Mouse (Mus musculus): ENCODE measurements around the gene Cxcr4. TPM values are rescaled to one million over a fixed set of nuclear protein-coding genes. Genes with fewer than 3 reads are reported as not detected.

Cxcr4 gene
- polyA plus RNA-seq, 1 experiment = 262 TPM

GRCm38 (mm10) chr1:128552545-128552944 lies 39.5 kb downstream of the Cxcr4 start:
- no peak overlapping the region for H3K27ac ChIP-seq (ENCODE audit: insufficient read depth, low read depth, low read length)
- no peak for TF ChIP-seq CTCF (IDR thresholded peaks at IDR 0.05; ENCODE audit: low read depth, low read length)
- TF ChIP-seq POLR2A (IDR thresholded peaks at IDR 0.05; ENCODE audit: borderline replicate concordance, low read depth, low read length) = no peak
- peaks cover 15% of the 10 kb centered on the region for H3K4me1 ChIP-seq (ENCODE audit: control insufficient read depth, insufficient read depth, low read length)
- H3K4me3 ChIP-seq (ENCODE audit: insufficient read depth, low read length) = no peak overlapping the region

GRCm38 (mm10) chr1:128551743-128552397 lies 40.2 kb downstream of the Cxcr4 start:
- H3K4me3 ChIP-seq (ENCODE audit: insufficient read depth, low read length) = no peak overlapping the region
- no peak for TF ChIP-seq CTCF (IDR thresholded peaks at IDR 0.05; ENCODE audit: low read depth, low read length)
- TF ChIP-seq POLR2A (IDR thresholded peaks at IDR 0.05; ENCODE audit: borderline replicate concordance, low read depth, low read length) = no peak
- peaks cover 18% of the 10 kb centered on the region for H3K4me1 ChIP-seq (ENCODE audit: control insufficient read depth, insufficient read depth, low read length)
- no peak overlapping the region for H3K27ac ChIP-seq (ENCODE audit: insufficient read depth, low read depth, low read length)

GRCm38 (mm10) chr1:128549442-128549841 lies 42.7 kb downstream of the Cxcr4 start:
- Histone ChIP-seq H3K4me1 (ENCODE audit: control insufficient read depth, insufficient read depth, low read length) (peaks cover 18% of the 10 kb centered on the region), H3K27ac (ENCODE audit: insufficient read depth, low read depth, low read length) (no peak overlapping the region), H3K4me3 (ENCODE audit: insufficient read depth, low read length) (no peak overlapping the region)
- TF ChIP-seq POLR2A (IDR thresholded peaks at IDR 0.05; ENCODE audit: borderline replicate concordance, low read depth, low read length) (no peak), CTCF (IDR thresholded peaks at IDR 0.05; ENCODE audit: low read depth, low read length) (no peak)

DNA sequence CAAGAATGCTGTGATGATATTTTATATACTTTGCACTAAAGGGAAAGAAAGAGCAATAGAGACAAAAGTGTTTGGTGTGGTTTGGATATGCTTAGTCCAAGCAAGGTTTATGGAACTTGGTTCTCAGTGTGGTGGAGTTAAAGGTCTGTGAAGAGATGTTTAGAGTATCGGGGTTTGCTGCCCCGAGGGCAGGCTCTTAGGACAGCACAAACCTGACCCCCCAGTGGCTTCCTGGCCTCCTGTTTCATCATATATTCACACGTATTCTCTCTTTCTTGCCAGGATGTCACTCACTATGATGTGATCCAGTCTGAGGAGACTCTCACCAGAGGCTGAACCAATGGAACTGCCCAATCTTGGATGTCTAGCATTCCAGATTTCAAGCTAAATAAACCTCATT lies 43.1 kb downstream of the Cxcr4 start:
- no peak overlapping the region for H3K4me3 ChIP-seq (ENCODE audit: insufficient read depth, low read length)
- H3K27ac ChIP-seq (ENCODE audit: insufficient read depth, low read depth, low read length) = no peak overlapping the region
- peaks cover 18% of the 10 kb centered on the region for H3K4me1 ChIP-seq (ENCODE audit: control insufficient read depth, insufficient read depth, low read length)
- TF ChIP-seq POLR2A (IDR thresholded peaks at IDR 0.05; ENCODE audit: borderline replicate concordance, low read depth, low read length) = no peak

- TF ChIP-seq CTCF (IDR thresholded peaks at IDR 0.05; ENCODE audit: low read depth, low read length) = no peak
- no peak for TF ChIP-seq POLR2A (IDR thresholded peaks at IDR 0.05; ENCODE audit: borderline replicate concordance, low read depth, low read length)
- no peak overlapping the region for H3K27ac ChIP-seq (ENCODE audit: insufficient read depth, low read depth, low read length)
- no peak overlapping the region for H3K4me3 ChIP-seq (ENCODE audit: insufficient read depth, low read length)
- peaks cover 18% of the 10 kb centered on the region for H3K4me1 ChIP-seq (ENCODE audit: control insufficient read depth, insufficient read depth, low read length)
These were observed 43.7 kb downstream of the Cxcr4 start for GRCm38 (mm10) chr1:128548220-128548998.

- H3K4me1 ChIP-seq (ENCODE audit: control insufficient read depth, insufficient read depth, low read length) = peaks cover 18% of the 10 kb centered on the region
- no peak overlapping the region for H3K27ac ChIP-seq (ENCODE audit: insufficient read depth, low read depth, low read length)
- TF ChIP-seq CTCF (IDR thresholded peaks at IDR 0.05; ENCODE audit: low read depth, low read length) = no peak
- no peak for TF ChIP-seq POLR2A (IDR thresholded peaks at IDR 0.05; ENCODE audit: borderline replicate concordance, low read depth, low read length)
- no peak overlapping the region for H3K4me3 ChIP-seq (ENCODE audit: insufficient read depth, low read length)
These were observed 46.4 kb downstream of the Cxcr4 start for GRCm38 (mm10) chr1:128545672-128546071.

GRCm38 (mm10) chr1:128543137-128543536 lies 49.0 kb downstream of the Cxcr4 start:
- TF ChIP-seq CTCF (IDR thresholded peaks at IDR 0.05; ENCODE audit: low read depth, low read length) (no peak), POLR2A (IDR thresholded peaks at IDR 0.05; ENCODE audit: borderline replicate concordance, low read depth, low read length) (no peak)
- H3K4me3 ChIP-seq (ENCODE audit: insufficient read depth, low read length) = no peak overlapping the region
- H3K27ac ChIP-seq (ENCODE audit: insufficient read depth, low read depth, low read length) = no peak overlapping the region
- peaks cover 7% of the 10 kb centered on the region for H3K4me1 ChIP-seq (ENCODE audit: control insufficient read depth, insufficient read depth, low read length)

DNA sequence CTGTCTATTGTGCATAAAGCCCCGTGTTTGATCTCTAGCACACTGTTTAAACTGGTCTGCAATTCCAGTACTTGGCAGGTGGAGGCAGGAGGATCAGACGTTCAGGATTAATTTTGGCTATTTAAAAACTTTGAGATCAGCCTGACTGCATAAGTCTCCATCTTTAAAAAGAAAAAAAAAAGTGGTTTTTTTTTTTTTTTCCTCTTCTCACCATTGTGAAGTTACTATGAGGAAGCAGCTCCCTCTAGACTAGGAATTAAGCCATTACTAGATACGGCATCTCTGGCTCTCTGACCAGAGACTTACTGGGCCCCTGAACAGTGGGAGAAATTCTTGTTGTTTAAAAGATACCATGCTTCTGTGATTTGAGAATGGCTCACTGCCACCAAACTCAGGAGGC lies 49.5 kb downstream of the Cxcr4 start:
- Histone ChIP-seq H3K27ac (ENCODE audit: insufficient read depth, low read depth, low read length) (no peak overlapping the region), H3K4me1 (ENCODE audit: control insufficient read depth, insufficient read depth, low read length) (peaks cover 4% of the 10 kb centered on the region), H3K4me3 (ENCODE audit: insufficient read depth, low read length) (no peak overlapping the region)
- no peak for TF ChIP-seq CTCF (IDR thresholded peaks at IDR 0.05; ENCODE audit: low read depth, low read length)
- TF ChIP-seq POLR2A (IDR thresholded peaks at IDR 0.05; ENCODE audit: borderline replicate concordance, low read depth, low read length) = no peak

DNA sequence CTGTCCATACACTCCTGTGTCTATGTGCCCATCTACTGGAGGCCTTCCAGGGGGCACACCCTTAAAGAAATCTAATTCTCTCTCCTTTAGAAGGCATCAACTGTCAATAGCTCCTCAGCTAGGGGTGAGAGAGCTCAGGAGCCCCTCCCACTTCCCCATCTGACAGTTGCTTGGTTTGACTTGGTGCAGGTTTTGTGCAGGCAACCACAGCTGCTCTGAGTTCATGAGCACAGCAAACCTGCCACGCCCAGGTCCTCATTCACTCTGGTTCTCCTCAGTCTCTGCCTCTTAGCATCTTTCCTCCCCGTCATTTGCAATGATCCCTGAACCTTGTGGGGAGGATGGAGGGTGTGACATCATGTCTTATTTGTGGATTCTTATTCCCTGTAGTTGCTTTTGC lies 51.9 kb downstream of the Cxcr4 start:
- Histone ChIP-seq H3K4me1 (ENCODE audit: control insufficient read depth, insufficient read depth, low read length) (no peaks in the 10 kb centered on the region), H3K4me3 (ENCODE audit: insufficient read depth, low read length) (no peak overlapping the region), H3K27ac (ENCODE audit: insufficient read depth, low read depth, low read length) (no peak overlapping the region)
- TF ChIP-seq POLR2A (IDR thresholded peaks at IDR 0.05; ENCODE audit: borderline replicate concordance, low read depth, low read length) (no peak), CTCF (IDR thresholded peaks at IDR 0.05; ENCODE audit: low read depth, low read length) (no peak)

- H3K4me1 ChIP-seq (ENCODE audit: control insufficient read depth, insufficient read depth, low read length) = no peaks in the 10 kb centered on the region
- no peak overlapping the region for H3K4me3 ChIP-seq (ENCODE audit: insufficient read depth, low read length)
- H3K27ac ChIP-seq (ENCODE audit: insufficient read depth, low read depth, low read length) = no peak overlapping the region
- TF ChIP-seq CTCF (IDR thresholded peaks at IDR 0.05; ENCODE audit: low read depth, low read length) (no peak), POLR2A (IDR thresholded peaks at IDR 0.05; ENCODE audit: borderline replicate concordance, low read depth, low read length) (no peak)
These were observed 52.5 kb downstream of the Cxcr4 start for GRCm38 (mm10) chr1:128539555-128539954.

Other genes starting within 250 kb of the Cxcr4 start
- 44.6 and 46.5 TPM in 2 replicates for gene Mcm6, start 232.6 kb downstream of the Cxcr4 start, polyA plus RNA-seq (2012; ENCODE audit: insufficient read depth, insufficient read length, missing spikeins)
- 50.2 and 52.9 TPM in 2 replicates for gene Dars, start 174.9 kb downstream of the Cxcr4 start, polyA plus RNA-seq (2012; ENCODE audit: insufficient read depth, insufficient read length, missing spikeins)

Measured in bone marrow macrophage, adult 2 months (primary cell).